Mouse (Mus musculus) bone marrow macrophage, adult 2 months (primary cell): ENCODE data around the gene Frmd4a.

Experiments
- CTCF ChIP-seq: IDR thresholded peaks from 2 replicates; pipeline ENCODE4 v1.5.1; 2012; ENCODE audit warnings: low read depth, mild to moderate bottlenecking, low read length, moderate library complexity
- POLR2A ChIP-seq: IDR thresholded peaks from 2 replicates; pipeline ENCODE4 v1.6.1; 2012; ENCODE audit warnings: mild to moderate bottlenecking, low read depth, low read length, borderline replicate concordance

DNA sequence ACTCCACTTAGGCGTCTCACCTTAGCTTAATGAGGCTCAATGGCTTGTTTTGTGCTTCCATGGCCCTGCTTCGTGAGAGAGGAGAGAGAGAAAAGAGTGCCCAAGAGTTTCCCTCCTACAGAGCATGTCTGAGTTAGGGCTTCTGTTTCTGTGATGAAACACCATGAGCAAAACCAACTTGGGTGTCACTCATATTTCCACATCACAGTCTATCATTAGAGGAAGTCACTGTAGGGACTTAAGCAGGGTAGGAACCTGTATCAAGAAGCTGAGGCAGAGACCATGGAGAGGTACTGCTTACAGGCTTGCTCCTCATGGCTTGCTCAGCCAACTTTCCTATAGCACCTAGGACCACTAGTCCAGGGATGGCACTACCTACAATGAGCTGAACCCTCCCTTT, 238.7 kb downstream of the Frmd4a start:
- TF ChIP-seq POLR2A (no peak), CTCF (no peak)
